Mouse (Mus musculus): ENCODE measurements around the gene Polr3b.

The Polr3b gene

DNA sequence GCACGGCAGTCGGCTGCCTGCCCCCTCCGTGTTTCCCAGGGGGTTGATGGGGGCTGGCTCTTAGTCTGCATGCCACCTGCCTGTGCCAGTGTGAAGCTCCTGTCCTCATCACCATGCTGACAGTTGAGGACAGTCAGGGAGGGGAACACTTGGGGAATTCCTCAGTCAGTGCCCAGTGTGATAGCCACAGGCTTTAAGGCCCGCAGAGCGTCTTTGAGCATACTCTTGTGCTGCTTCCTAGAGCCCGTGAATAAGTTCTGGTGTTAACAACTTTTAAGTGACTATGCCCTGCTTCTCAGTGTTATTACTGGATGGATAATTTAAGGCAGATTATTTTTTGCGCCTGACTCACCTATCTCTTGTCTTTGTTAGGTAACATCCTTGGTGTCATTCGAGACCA is 54.4 kb downstream of the Polr3b start:
- DNase-seq: no peak

DNA sequence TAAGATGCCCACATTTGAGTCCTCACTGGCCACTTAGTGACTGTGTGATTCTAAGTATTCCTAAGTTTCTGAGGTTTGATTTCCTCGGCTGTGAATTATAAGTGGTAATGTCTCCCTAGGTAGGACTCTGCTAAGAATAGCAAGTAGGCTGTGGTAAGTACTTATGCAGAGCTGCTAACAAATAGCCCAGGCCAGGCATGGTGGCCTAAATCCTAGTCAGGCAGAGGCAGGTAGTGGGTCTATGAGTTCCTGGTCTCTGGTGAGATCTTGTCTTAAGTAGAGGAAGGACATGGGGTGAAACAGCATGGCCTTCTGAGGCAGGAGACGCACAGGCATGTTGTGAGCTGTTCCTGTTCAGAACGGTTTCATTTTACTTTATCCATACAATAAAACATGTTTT is 55.8 kb downstream of the Polr3b start:
- DNase-seq: no peak

DNA sequence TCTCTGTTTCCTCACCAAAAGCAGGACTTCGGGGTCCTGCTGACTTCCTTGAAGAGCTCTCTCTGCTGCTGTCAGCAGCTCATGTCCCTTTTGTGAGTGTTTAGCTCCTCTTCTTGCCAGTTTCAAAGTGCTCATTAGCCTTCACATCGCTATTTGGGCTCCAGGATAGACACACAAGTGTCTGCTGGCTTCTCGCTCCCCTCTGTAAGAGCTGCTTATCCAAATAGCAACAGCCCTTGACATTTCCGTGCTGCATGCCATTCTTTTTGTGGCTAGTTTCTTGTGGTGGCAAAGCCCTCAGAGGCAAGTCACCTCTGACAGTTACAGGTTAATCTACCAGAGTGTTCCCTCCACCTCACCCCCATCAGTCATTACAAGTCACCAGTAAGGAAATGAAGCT is 56.3 kb downstream of the Polr3b start:
- no peak for DNase-seq

DNA sequence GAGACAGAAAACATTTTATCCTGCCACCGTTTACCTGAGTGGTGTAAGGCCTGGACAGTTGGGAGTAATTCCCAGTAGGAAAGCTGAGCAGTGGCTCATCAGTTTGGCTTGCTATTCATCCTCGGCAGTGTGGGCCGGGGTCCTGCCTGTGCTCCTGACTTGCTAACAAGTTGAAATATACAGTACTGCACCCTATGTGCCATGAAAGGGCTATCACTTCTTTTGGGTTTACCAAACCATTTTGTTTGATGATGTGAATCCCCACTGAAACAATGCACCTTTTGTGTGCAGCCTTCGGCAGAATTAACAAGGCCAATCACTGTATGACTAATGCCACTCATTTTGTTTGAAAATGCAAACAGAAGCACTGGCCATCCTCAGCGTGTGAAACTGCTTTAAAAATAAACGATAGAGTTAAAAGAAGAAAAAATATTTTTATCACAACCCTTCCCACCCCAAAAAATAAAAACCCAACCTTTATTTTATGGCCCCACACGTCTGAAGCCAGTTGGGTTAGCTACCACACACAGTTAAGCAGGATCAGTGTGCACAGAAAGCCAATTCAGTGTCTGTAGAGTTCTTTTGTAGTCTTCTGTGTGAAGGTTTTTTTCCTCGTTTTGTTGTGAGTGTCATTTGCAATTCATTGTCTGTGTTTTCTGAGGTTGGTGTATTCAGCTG is 63.5 kb downstream of the Polr3b start:
- DNase-seq: no peak

DNA sequence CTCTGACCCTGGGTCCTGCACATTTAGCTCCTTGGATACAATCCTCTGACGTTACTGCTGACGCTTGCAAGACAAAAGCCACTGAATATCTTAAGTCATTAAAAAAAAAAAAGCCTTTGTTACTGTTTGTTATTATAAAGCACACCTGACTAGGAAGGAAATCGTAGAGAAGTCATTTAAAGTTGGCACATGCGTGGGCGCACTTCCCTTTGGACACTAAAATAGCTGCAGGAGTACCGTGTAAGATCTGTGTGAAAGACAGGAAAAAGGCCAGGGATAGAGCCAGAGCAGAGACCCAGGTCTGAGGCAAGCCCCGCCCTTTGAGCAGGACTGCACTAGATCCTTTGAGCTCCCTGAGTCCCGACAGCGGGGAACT is 64.0 kb downstream of the Polr3b start:
- no peak for DNase-seq

DNA sequence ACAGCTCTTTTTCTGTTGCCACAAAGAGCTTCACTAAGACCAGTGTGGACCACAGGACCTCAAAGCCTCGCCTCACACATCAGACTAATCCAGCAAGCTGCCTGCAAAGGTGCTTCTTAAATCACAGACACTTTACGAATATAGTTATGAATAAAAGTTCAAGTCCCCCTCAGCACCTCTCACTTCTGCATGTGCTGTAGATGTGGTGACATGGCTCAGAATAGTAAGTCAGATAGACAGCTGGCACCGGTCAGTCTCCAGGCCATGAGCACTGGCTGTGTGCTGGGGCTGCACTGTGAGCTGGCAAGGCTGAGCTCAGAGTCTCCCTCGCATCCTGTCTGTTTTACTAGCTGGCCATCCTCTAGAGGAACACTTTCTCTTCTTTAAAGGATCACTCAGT is 64.6 kb downstream of the Polr3b start:
- DNase-seq: no peak

DNA sequence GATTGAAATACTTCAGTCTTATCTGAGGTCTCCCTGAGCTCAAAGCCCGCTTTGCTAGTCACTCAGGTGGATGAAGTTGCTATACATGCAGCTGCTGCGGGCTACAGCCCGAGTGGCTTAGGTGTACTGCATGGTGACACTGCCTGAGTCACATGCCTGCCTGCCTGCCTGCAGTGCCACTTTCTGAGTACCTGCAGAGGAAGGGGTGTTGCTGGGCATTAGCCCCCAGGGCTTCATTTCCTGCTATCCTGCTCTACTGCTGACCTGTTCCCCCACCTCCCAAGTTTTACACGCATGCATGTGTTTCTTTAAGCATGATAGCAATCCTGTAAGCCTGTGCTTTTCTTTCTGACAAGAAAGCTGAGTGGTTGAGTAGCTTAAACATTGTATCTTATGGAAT is 65.6 kb downstream of the Polr3b start:
- DNase-seq: no peak

DNA sequence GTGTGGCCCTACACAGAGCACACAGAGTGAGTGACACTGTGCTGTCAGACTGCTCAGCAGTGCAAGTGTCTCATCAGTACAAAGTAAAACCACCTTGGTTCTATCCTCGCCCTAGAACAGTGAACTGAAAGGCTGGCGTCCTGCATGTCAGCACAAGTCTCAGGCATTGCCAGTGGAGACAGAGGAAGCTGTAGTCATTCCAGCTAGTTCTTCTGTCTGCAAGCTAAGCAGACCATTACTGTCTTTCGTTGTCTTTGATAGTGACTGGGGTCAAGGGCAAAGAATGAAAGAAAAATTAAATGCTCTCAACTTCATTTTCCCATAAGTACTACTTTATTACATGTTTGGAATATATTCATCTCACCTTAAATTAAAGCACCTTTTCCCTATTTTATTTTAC is 67.8 kb downstream of the Polr3b start:
- no peak for DNase-seq

DNA sequence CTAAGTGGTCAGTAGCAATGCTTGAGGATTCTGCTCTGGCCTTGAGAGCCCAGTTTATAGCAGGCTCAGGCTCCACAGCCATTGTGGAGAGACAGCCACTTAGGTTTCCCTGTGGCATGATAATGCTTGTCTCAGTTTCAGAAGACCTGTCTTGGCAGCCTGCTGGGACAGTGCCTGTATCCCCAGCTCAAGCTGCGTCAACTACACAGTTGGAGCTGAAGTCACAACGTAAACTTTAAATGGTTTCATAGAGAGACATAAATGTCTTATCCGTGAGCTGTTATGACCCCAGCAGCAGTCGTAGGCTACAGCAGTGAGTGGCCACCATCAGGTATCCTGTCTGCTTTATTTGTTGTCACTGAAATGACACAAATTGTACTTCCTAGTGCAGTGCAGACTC is 68.7 kb downstream of the Polr3b start:
- DNase-seq: no peak

DNA sequence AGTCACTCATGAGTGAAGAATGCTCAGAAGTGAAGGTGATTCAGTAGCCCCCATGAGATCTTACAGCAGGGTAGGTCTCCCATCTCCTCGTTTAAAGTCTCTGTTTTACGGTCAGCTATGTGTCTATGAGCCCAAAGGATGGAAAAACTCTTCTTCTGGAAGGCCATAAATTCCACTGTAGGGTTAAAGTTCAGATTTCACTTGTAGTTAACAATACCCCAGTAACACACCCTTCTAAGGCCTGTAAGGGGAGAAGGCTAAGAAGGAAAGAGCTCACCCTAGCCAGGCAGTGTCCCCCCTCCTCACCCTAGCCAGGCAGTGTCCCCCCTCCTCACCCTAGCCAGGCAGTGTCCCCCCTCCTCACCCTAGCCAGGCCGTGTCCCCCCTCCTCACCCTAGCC is 69.6 kb downstream of the Polr3b start:
- no peak for DNase-seq

DNA sequence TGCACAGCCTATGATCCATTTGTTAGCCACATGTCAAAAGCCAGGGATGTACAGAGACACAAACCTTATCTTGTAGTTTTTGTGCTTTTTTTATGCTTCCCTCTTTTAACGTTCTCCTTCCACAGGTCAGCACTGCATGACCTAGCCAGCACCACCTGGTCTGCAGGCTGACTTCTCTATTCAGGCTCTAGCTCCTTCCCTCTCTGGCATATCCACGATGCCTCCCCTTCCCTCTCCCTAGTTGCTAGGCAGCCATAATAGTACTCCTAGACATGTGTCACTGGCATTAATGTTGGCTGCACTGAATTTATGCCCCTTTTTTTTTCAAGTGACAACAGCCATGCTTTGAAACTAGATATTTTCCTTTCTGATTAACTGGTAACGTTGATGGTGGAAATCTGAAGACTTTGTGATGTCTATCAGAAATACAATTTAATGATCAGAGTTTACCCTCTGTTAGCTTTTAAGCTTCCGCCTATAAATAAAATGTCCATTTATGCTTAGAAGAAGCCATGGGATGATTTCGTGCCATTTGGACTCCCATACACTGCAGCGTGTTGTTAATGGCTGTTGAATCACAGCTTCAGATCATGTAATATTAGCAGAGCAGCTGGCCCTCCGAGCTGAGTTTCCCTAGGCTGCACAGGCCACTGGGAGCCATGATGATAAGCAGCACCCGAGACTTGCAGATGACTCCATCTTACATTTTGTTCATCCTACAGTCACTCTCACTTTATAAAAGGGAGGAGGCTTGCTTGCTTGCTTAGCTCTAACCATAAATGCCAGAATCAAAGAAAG is 71.9 kb downstream of the Polr3b start:
- DNase-seq: no peak

DNA sequence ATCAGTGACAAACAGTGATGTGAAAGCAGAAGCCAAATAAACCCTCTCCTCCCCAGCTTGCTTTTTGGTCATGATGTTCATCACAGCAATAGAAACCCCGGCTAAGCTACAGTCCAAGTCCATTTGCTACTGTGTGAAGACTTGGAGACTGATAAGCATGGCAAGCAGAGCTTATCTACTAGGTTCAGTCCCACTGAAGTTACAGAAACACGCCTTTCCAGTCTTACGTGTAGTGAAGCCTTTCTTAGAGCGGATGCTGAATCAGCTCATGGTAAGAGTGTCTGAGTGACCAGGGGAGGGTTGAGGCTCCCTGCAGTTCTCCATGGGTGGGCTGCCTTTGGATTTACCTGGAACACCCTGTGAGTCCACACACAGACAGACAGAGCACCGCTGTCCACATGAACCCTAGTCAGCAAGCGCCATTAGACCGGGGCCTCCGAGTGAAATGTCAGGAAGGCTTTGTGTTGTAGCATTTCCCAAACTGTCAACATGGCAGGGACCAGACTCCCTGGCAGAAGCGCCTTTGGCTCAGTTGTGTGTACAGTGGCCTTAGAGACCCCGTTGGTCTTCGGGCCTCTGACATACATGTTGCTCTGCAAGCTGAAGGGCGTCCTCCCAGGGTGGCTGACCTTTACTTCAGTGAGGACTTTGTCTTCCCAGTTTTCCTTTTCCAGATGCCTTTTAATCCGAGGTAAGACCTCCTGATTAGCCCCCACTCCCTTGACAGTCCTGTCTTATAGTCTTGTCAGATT is 78.3 kb downstream of the Polr3b start:
- DNase-seq: peak; percentile 46

DNA sequence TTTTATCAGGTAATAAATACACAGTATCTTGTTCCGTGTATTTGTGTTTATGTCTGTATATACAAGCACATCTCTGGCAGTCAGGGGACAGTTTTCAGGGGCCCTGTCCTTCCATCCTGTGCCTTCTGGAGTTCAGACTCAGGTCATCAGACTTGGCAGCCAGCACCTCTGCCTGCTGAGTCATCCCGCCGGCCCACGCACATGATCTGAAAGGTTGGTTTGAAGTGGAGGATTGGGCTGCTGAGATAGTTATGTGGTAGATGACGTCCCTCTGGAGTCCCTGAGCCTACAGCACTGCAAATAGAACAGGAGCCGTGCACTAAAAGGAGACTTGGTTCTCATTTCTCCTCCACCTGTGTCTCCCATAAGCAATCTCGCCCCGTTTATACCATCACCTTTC is 79.0 kb downstream of the Polr3b start:
- DNase-seq: peak; percentile 84

DNA sequence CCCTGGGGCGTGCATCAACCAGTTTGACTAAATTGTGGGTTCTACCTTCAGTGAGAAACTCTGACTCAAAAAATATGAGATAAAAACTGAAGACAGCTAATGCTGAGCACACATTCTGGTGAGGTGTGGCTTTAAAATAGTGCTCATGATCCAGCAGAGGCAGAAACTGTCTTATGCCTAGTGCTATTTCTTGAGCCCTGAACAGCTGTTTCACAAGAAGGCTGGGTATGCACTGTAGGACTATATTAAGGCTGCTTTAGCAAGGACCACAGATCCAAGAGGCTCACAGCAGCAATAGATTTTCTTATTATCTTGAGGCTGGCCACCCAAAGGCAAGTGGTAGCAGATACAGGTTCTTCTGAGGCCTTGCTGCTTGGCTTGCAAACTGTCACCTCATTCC is 80.0 kb downstream of the Polr3b start:
- no peak for DNase-seq

DNA sequence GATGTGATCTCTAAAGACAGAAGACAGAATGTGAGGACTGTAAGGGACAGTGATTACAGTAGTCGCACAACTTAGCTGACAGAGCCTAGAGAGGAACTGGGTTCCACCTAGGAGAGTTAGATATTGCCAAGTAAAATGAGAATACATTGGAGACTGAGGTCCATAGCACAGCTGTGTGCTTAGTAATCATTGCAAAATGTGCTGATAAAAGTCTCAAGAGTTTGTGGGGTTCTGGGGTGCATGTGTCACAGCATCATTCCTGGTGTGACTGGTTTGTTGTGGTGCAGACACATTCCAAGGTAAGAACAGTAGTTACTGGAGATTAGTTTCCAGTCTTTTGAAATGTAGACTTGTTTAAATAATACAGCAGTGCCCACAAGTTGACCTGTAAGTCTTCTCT is 82.5 kb downstream of the Polr3b start:
- no peak for DNase-seq

DNA sequence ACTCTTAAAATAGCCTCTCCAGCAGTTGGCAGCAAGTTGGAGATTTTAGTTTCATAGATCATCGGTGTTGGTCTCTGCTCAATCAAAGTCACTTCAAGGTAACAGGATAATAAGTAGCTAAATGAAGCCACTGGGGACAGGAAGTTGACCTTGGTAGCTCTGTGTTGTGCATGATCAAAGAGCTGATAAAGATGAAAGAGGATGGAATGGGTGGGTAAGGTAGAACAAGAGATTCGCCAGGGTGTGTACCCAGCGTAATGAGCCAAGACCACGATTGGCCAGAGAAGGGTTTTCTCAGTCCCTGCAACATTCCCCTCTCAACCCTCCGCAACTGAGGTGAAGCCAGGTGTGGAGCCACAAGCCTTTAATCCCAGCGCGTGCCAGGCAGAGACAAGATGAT is 83.1 kb downstream of the Polr3b start:
- DNase-seq: no peak

DNA sequence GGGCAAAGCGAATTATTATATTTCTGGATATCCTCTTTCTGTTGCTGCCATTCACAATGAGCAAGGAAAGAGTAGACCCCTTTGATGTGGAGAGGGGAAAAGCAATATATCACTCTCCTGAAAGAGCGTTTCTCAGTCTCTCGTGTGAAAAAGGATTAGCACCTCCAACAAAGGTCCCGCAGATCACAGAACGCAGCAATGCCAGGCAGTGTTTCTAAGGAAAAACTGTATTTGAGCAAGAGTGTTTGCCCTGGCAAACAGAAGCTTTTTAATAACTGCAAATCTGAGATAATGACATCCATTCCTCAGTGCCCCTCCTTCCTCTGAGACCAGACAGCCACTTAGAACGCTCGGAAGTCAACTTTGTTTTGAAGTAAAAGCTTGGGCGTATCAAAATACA is 84.5 kb downstream of the Polr3b start:
- DNase-seq: no peak

DNA sequence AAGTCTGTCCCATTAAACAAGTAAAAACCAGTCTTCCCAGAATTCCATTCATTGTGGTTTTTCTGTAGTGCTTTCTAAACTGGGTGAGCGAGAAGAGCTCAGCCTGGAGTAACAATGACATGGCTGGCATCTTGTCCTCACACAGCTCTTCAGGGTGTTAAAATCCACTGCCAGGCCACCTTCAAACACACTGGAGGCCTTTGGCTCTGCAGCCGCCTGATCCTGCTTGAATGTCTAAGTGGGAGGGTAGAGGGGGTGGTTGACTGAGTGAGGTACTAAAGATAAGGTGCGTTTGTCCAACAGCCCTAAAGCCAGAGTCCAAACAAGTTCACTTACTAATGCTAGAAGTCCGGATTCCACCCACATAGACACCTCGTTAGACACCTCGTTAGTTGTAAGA is 85.1 kb downstream of the Polr3b start:
- DNase-seq: no peak

DNA sequence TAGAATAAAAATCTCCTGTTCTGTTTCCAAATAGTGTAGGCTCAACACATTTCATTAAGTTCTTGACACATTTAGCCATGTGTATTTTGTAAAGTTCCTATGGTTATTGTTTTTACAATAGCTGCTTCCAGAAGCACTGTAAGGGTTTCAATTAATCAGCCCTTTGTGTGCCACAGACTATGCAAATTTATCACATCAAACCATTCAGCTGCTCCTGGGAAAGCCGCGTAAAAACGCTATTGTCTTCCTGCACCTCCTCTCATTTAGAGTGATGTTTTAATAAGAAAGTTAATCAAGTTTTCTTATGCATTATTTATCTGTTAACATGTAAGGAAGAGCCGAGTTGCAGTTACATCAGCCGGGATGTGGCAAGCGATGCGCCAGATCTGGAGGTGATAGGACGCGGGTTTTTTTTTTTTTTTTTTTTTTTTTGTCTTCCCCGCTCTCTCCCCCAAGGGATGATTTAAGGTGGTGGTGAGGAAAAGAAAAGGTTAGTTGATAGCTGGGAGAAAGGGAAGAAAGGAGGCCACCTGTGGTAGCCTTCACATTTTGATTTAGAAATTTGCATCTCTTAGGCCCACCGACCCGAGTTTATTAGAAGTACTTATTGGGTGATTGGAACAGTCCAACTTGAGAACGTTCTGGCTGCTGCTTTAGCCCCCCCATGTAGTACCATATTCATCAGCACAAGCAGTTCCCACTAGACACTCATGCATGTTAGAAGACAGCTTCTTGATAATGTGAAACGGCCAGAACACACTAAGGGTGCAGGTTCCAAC is 85.8 kb downstream of the Polr3b start:
- DNase-seq: no peak

DNA sequence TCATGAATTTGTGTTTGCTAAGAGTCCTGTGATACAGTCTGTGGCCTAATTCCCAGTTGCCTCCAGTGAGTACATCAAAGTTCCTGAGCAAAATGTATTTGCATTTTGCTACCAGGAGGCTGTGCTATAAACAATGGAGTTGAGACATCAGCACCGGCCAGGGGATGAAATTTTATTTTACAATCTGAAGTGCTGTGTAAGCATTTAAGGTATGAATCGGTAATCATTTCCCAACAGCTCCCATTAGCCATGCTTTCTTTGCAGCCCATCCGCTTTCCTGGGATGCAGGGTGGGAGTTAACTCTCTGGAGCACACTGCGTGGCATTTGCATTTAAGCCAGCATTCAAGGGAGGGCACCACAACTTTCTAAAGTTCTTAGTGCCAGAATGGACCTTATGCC is 88.1 kb downstream of the Polr3b start:
- DNase-seq: no peak

DNA sequence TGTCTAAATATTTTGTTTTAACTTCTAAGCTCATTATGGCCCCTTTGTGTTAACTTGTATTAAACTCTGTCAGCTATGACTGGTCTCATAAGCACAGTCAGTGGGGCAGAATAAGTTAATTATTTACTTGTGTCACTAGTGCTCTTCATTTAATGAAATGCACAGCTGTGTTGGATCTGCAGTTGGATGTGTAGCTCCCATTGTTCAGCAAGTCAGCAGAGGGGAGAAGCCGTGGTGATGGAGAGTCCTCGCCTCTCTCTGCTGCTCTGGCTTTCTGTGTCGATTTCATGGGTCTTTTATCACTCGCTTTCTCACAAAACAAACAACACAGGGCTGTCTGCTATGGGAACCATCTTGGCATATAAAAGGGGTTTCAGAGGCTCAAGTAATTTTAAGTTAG is 88.7 kb downstream of the Polr3b start:
- no peak for DNase-seq

DNA sequence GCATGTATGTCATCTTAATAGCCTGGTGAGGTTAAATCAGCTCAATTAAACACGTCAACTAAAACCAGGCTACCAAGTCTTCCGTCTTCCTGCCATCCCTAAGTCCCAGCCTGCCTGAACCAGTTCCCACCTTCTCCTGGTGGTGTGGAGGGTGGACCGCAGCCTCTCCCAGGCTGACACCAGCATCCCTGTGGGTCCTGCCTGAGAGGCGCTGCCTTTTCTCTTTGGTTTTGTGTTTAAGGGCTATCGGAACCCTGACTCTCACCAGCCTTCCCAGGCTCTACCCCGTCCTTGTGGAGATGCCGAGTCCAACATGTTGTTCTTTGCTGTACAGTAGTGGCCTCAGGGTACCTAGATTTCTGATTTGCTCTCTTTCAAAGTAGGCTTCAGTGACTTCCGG is 89.4 kb downstream of the Polr3b start:
- no peak for DNase-seq

DNA sequence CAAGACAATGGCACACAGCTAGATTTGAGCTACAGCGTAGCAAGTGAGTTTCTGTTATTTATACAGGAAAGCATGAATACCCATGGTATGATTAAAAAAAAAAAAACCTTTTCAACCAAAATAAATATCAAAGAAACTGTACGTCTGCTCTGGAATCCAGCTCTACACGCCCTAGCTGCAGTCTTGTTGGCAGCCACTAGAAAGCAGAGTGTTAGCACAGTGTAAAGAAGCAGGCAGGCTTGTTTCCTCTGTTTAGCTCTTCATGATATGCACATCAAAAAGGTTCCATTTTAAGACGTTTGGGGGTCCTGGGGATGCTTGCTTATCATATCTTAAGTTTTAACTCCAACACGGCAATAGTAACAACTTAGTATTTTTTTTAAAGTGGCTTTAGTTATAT is 89.8 kb downstream of the Polr3b start:
- no peak for DNase-seq
